Mouse (Mus musculus) brain, embryonic 14.5 days (tissue): Measurements from ENCODE around the gene Tpbgl.

Source experiments
- CTCF ChIP-seq: fragments of 200-500 bp; IDR thresholded peaks from 2 replicates; pipeline ENCODE4 v1.5.1; 2012; ENCODE audit warnings: inconsistent platforms, mild to moderate bottlenecking, moderate library complexity, borderline replicate concordance; ENCODE audit not compliant: insufficient read depth, insufficient read length; ENCODE audit errors: extremely low read depth
- POLR2A ChIP-seq: fragments of 200-500 bp; IDR thresholded peaks from 2 replicates; pipeline ENCODE4 v1.6.1; 2012; ENCODE audit warnings: mild to moderate bottlenecking, inconsistent platforms, borderline replicate concordance; ENCODE audit not compliant: poor library complexity, insufficient read depth, insufficient read length, severe bottlenecking; ENCODE audit errors: extremely low read depth

DNA sequence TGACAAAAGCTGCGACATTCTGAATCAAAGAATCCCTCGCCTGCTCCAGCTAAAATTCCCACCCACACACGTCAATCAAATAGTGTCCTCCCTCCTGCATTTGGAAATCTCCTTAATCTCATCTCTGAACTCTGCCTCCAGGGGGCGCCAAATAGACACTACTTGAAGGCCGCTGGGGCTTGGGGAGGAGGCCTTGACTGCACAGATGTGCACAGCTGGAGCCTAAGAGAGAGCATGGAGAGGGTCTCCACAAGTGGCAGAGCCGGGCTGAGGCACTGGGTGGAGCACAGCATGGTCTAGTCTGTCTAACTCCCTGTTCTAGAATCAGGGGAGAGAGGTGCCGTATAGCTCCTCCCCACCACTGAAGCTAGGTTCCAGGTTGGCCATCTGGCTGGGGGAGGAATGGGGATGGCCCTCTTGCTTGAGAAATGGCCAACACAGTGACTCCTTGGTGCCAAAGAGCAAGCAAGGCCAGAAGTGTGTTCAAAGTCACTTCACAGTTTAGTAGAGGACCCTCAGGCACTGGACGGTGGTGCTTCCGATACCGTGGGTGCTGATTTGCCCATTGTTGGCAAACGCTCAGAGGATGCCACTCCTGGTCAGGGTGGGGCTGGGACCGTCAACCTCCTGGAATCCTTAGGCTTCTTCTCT, 32.6 kb upstream of the Tpbgl start:
- TF ChIP-seq CTCF (peak; percentile 70; the same call in 1 of the 2 replicates), POLR2A (no peak)
